Mouse (Mus musculus): Measurements from ENCODE around the gene Slc12a6. TPM values are rescaled to one million over a fixed set of nuclear protein-coding genes. Genes with fewer than 3 reads are reported as not detected.
"Not testable (repeated sequence)": the region's sequence is repeated elsewhere in the genome, so short reads cannot be mapped to it uniquely, and the experiment has no call there.

Gene Slc12a6
- polyA plus RNA-seq, 1 experiment, result 96.9 TPM

- Histone ChIP-seq H3K4me1 (ENCODE audit: control insufficient read depth, insufficient read depth, low read length) (peaks cover 4% of the 10 kb centered on the region; the same call in 1 of the 2 replicates), H3K27ac (ENCODE audit: insufficient read depth, low read length) (no peak overlapping the region), H3K4me3 (replicated peaks; ENCODE audit: insufficient read depth, low read depth, low read length) (peak overlapping the region; percentile 25), H3K27me3 (ENCODE audit: control insufficient read depth, insufficient read depth, low read length) (no peaks in the 10 kb centered on the region)
- WGBS, result 9% methylated on average over 21 of the region's 21 CpGs
- no peak for DNase-seq
- TF ChIP-seq POLR2A (IDR thresholded peaks at IDR 0.05; ENCODE audit: borderline replicate concordance, insufficient read depth, low read length), result no peak
- TF ChIP-seq CTCF (IDR thresholded peaks at IDR 0.05; ENCODE audit: borderline replicate concordance, insufficient read depth, low read depth, low read length), result no peak
These were observed 18.9 kb downstream of the Slc12a6 start for GRCm38 (mm10) chr2:112284363-112285030.

- Histone ChIP-seq H3K27ac (ENCODE audit: insufficient read depth, low read length) (no peak overlapping the region), H3K4me1 (ENCODE audit: control insufficient read depth, insufficient read depth, low read length) (peaks cover 4% of the 10 kb centered on the region; the same call in 1 of the 2 replicates), H3K4me3 (replicated peaks; ENCODE audit: insufficient read depth, low read depth, low read length) (no peak overlapping the region), H3K27me3 (ENCODE audit: control insufficient read depth, insufficient read depth, low read length) (no peaks in the 10 kb centered on the region)
- TF ChIP-seq CTCF (IDR thresholded peaks at IDR 0.05; ENCODE audit: borderline replicate concordance, insufficient read depth, low read depth, low read length), result no peak
- TF ChIP-seq POLR2A (IDR thresholded peaks at IDR 0.05; ENCODE audit: borderline replicate concordance, insufficient read depth, low read length), result no peak
- no peak for DNase-seq
- WGBS, result 66% methylated on average over 6 of the region's 6 CpGs
These were observed 19.4 kb downstream of the Slc12a6 start for GRCm38 (mm10) chr2:112285031-112285390.

- H3K4me1 ChIP-seq (ENCODE audit: control insufficient read depth, insufficient read depth, low read length); H3K4me3 ChIP-seq (replicated peaks; ENCODE audit: insufficient read depth, low read depth, low read length); H3K27me3 ChIP-seq (ENCODE audit: control insufficient read depth, insufficient read depth, low read length); H3K27ac ChIP-seq (ENCODE audit: insufficient read depth, low read length); DNase-seq: not testable (repeated sequence)
- WGBS, result 97% methylated on average over 1 of the region's 1 CpGs
These were observed 20.4 kb downstream of the Slc12a6 start for GRCm38 (mm10) chr2:112286062-112286461.

- TF ChIP-seq POLR2A (IDR thresholded peaks at IDR 0.05; ENCODE audit: borderline replicate concordance, insufficient read depth, low read length) (no peak), CTCF (IDR thresholded peaks at IDR 0.05; ENCODE audit: borderline replicate concordance, insufficient read depth, low read depth, low read length) (no peak)
These were observed 21.4 kb downstream of the Slc12a6 start for GRCm38 (mm10) chr2:112287059-112287458.

GRCm38 (mm10) chr2:112289507-112289906 lies 23.9 kb downstream of the Slc12a6 start:
- no peak for DNase-seq
- 97% methylated on average over 3 of the region's 3 CpGs for WGBS
- no peak for TF ChIP-seq POLR2A (IDR thresholded peaks at IDR 0.05; ENCODE audit: borderline replicate concordance, insufficient read depth, low read length)

More at GRCm38 (mm10) chr2:112287059-112287458, 21.4 kb downstream of the Slc12a6 start:
- Histone ChIP-seq H3K4me3 (replicated peaks; ENCODE audit: insufficient read depth, low read depth, low read length) (no peak overlapping the region), H3K27me3 (ENCODE audit: control insufficient read depth, insufficient read depth, low read length) (no peaks in the 10 kb centered on the region), H3K27ac (ENCODE audit: insufficient read depth, low read length) (no peak overlapping the region), H3K4me1 (ENCODE audit: control insufficient read depth, insufficient read depth, low read length) (peaks cover 4% of the 10 kb centered on the region; the same call in 1 of the 2 replicates)
- 52% methylated on average over 4 of the region's 4 CpGs for WGBS
- no peak for DNase-seq

GRCm38 (mm10) chr2:112292823-112293222 lies 27.2 kb downstream of the Slc12a6 start:
- no peak for TF ChIP-seq POLR2A (IDR thresholded peaks at IDR 0.05; ENCODE audit: borderline replicate concordance, insufficient read depth, low read length)
- TF ChIP-seq CTCF (IDR thresholded peaks at IDR 0.05; ENCODE audit: borderline replicate concordance, insufficient read depth, low read depth, low read length), result no peak
- WGBS, result 42% methylated on average over 2 of the region's 2 CpGs
- Histone ChIP-seq H3K4me3 (replicated peaks; ENCODE audit: insufficient read depth, low read depth, low read length) (no peak overlapping the region), H3K27me3 (ENCODE audit: control insufficient read depth, insufficient read depth, low read length) (no peaks in the 10 kb centered on the region), H3K27ac (ENCODE audit: insufficient read depth, low read length) (no peak overlapping the region), H3K4me1 (ENCODE audit: control insufficient read depth, insufficient read depth, low read length) (peaks cover 9% of the 10 kb centered on the region; the same call in 1 of the 2 replicates)
- peak in 1 of 2 experiments; percentile 57 for DNase-seq

More at GRCm38 (mm10) chr2:112289507-112289906, 23.9 kb downstream of the Slc12a6 start:
- Histone ChIP-seq H3K4me3 (replicated peaks; ENCODE audit: insufficient read depth, low read depth, low read length) (no peak overlapping the region), H3K4me1 (ENCODE audit: control insufficient read depth, insufficient read depth, low read length) (peaks cover 9% of the 10 kb centered on the region; the same call in 1 of the 2 replicates), H3K27ac (ENCODE audit: insufficient read depth, low read length) (no peak overlapping the region), H3K27me3 (ENCODE audit: control insufficient read depth, insufficient read depth, low read length) (no peaks in the 10 kb centered on the region)

GRCm38 (mm10) chr2:112296211-112296610 lies 30.6 kb downstream of the Slc12a6 start:
- WGBS, result 81% methylated on average over 3 of the region's 3 CpGs
- H3K4me3 ChIP-seq (replicated peaks; ENCODE audit: insufficient read depth, low read depth, low read length), result no peak overlapping the region
- no peak overlapping the region for H3K27ac ChIP-seq (ENCODE audit: insufficient read depth, low read length)
- no peak for DNase-seq
- TF ChIP-seq POLR2A (IDR thresholded peaks at IDR 0.05; ENCODE audit: borderline replicate concordance, insufficient read depth, low read length) (no peak), CTCF (IDR thresholded peaks at IDR 0.05; ENCODE audit: borderline replicate concordance, insufficient read depth, low read depth, low read length) (no peak)
- H3K27me3 ChIP-seq (ENCODE audit: control insufficient read depth, insufficient read depth, low read length), result no peaks in the 10 kb centered on the region
- H3K4me1 ChIP-seq (ENCODE audit: control insufficient read depth, insufficient read depth, low read length), result peaks cover 9% of the 10 kb centered on the region; the same call in 1 of the 2 replicates

- Histone ChIP-seq H3K27me3 (ENCODE audit: control insufficient read depth, insufficient read depth, low read length) (no peaks in the 10 kb centered on the region), H3K27ac (ENCODE audit: insufficient read depth, low read length) (no peak overlapping the region), H3K4me1 (ENCODE audit: control insufficient read depth, insufficient read depth, low read length) (peaks cover 6% of the 10 kb centered on the region; the same call in 1 of the 2 replicates), H3K4me3 (replicated peaks; ENCODE audit: insufficient read depth, low read depth, low read length) (no peak overlapping the region)
- TF ChIP-seq POLR2A (IDR thresholded peaks at IDR 0.05; ENCODE audit: borderline replicate concordance, insufficient read depth, low read length), result no peak
- TF ChIP-seq CTCF (IDR thresholded peaks at IDR 0.05; ENCODE audit: borderline replicate concordance, insufficient read depth, low read depth, low read length), result no peak
- WGBS, result 97% methylated on average over 4 of the region's 4 CpGs
- no peak for DNase-seq
These were observed 32.6 kb downstream of the Slc12a6 start for GRCm38 (mm10) chr2:112298221-112298620.
